Mouse (Mus musculus): ENCODE data around the gene Hivep1. TPM values are rescaled to one million over a fixed set of nuclear protein-coding genes. Genes with fewer than 3 reads are reported as not detected.

The Hivep1 gene
- total and polyA plus RNA-seq, 3 experiments: 7.5 to 53.3 (median 24.9) TPM

DNA sequence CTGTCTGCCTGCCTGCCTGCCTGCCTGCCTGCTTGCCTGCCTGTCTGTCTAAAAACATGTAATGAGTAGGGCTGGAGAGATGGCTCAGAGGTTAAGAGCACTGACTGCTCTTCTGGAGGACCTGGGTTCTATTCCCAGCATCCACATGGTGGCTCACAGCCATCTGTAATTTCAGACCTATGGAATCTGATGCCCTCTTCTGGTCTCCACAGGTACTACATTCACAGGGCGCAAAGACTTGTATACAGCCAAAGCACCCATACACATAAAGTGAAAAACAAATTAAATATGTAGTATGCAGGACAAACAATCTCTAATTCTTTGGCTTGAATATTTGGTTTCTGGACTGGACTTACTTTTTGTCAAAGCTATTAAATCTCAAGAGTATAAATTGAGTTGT is 46.7 kb downstream of the Hivep1 start:
- H3K9me3 ChIP-seq (replicated peaks; ENCODE audit: low read length): peaks cover 7% of the 10 kb centered on the region
- no peak overlapping the region for H3K27ac ChIP-seq (ENCODE audit: insufficient read depth, low read depth)
- DNase-seq (ENCODE audit: extremely low read depth): no peak
- H3K4me1 ChIP-seq (ENCODE audit: control insufficient read depth in 1 of 2, insufficient read depth in 2 of 2): peaks cover 39 to 76% of the 10 kb centered on the region in 2 experiments
- in situ Hi-C loops (cut with MboI; ENCODE audit: low pct_ligation_motif_present, low pct_unique_long_range_greater_than_20kb, low sequenced_read_pairs) (no loop called here), dilution Hi-C loops (cut with MboI; ENCODE audit: extremely low pct_ligation_motif_present, extremely low pct_unique_long_range_greater_than_20kb, low sequenced_read_pairs) (no loop called here)
- H3K9ac ChIP-seq (ENCODE audit: insufficient read depth, low read depth): no peak overlapping the region
- H3K36me3 ChIP-seq (replicated peaks in 1 of 2; ENCODE audit: control insufficient read depth in 1 of 2, insufficient read depth in 1 of 2, low read length in 1 of 2): peaks cover 30 to 69% of the 10 kb centered on the region in 2 experiments
- peaks cover 73% of the 10 kb centered on the region for H3K79me2 ChIP-seq (replicated peaks; ENCODE audit: control insufficient read depth, extremely low read depth, insufficient read depth, poor library complexity, severe bottlenecking)
- H3K27me3 ChIP-seq (replicated peaks): no peaks in the 10 kb centered on the region
- TF ChIP-seq JUND (conservative IDR thresholded peaks at IDR 0.05; ENCODE audit: low read depth, low read length) (no peak), CHD1 (IDR thresholded peaks at IDR 0.05; ENCODE audit: low read depth, low read length) (no peak), ELF1 (IDR thresholded peaks at IDR 0.05; ENCODE audit: low read depth, low read length) (no peak), RAD21 (IDR thresholded peaks at IDR 0.05; ENCODE audit: low read depth, low read length) (no peak; the same call in 1 of the 2 replicates), SMC3 (IDR thresholded peaks at IDR 0.05; ENCODE audit: low read depth, low read length) (peak; percentile 18; the same call in 1 of the 2 replicates), KAT2A (IDR thresholded peaks at IDR 0.05; ENCODE audit: insufficient replicate concordance, low read length) (no peak), POLR2A (IDR thresholded peaks at IDR 0.05; ENCODE audit: low read depth, low read length) (no peak), CTCF (conservative IDR thresholded peaks at IDR 0.05 in 1 of 2, IDR thresholded peaks at IDR 0.05 in 1 of 2; ENCODE audit: low read depth in 2 of 2, low read length in 2 of 2) (peak; percentile 16 to 32; a peak in 1 of 4 replicates), SIN3A (IDR thresholded peaks at IDR 0.05; ENCODE audit: low read length) (no peak)
- no peak overlapping the region for H3K4me3 ChIP-seq (replicated peaks in 1 of 3; ENCODE audit: low read depth in 2 of 3, low read length in 2 of 3, poor library complexity in 1 of 3)
- H3K4me2 ChIP-seq (ENCODE audit: insufficient read depth, low read depth, poor library complexity, severe bottlenecking): no peak overlapping the region

- no peaks in the 10 kb centered on the region for H3K27me3 ChIP-seq (replicated peaks)
- no peak overlapping the region for H3K27ac ChIP-seq (ENCODE audit: insufficient read depth, low read depth)
- peaks cover 28 to 68% of the 10 kb centered on the region in 2 experiments for H3K36me3 ChIP-seq (replicated peaks in 1 of 2; ENCODE audit: control insufficient read depth in 1 of 2, insufficient read depth in 1 of 2, low read length in 1 of 2)
- no peak for TF ChIP-seq PAX5 (IDR thresholded peaks at IDR 0.05; ENCODE audit: low read length)
- TF ChIP-seq HCFC1 (IDR thresholded peaks at IDR 0.05; ENCODE audit: low read depth, low read length): no peak
- peaks cover 78% of the 10 kb centered on the region for H3K79me2 ChIP-seq (replicated peaks; ENCODE audit: control insufficient read depth, extremely low read depth, insufficient read depth, poor library complexity, severe bottlenecking)
- no peak for DNase-seq (ENCODE audit: extremely low read depth)
- H3K4me1 ChIP-seq (ENCODE audit: control insufficient read depth in 1 of 2, insufficient read depth in 2 of 2): peaks cover 36 to 74% of the 10 kb centered on the region in 2 experiments
- no peak overlapping the region for H3K9ac ChIP-seq (ENCODE audit: insufficient read depth, low read depth)
- no peak overlapping the region for H3K4me3 ChIP-seq (replicated peaks in 1 of 3; ENCODE audit: low read depth in 2 of 3, low read length in 2 of 3, poor library complexity in 1 of 3)
- H3K4me2 ChIP-seq (ENCODE audit: insufficient read depth, low read depth, poor library complexity, severe bottlenecking): no peak overlapping the region
- in situ Hi-C loops (cut with MboI; ENCODE audit: low pct_ligation_motif_present, low pct_unique_long_range_greater_than_20kb, low sequenced_read_pairs) (no loop called here), dilution Hi-C loops (cut with MboI; ENCODE audit: extremely low pct_ligation_motif_present, extremely low pct_unique_long_range_greater_than_20kb, low sequenced_read_pairs) (no loop called here)
- peaks cover 7% of the 10 kb centered on the region for H3K9me3 ChIP-seq (replicated peaks; ENCODE audit: low read length)
Observed at GRCm38 (mm10) chr13:42099523-42099922, 47.7 kb downstream of the Hivep1 start.

DNA sequence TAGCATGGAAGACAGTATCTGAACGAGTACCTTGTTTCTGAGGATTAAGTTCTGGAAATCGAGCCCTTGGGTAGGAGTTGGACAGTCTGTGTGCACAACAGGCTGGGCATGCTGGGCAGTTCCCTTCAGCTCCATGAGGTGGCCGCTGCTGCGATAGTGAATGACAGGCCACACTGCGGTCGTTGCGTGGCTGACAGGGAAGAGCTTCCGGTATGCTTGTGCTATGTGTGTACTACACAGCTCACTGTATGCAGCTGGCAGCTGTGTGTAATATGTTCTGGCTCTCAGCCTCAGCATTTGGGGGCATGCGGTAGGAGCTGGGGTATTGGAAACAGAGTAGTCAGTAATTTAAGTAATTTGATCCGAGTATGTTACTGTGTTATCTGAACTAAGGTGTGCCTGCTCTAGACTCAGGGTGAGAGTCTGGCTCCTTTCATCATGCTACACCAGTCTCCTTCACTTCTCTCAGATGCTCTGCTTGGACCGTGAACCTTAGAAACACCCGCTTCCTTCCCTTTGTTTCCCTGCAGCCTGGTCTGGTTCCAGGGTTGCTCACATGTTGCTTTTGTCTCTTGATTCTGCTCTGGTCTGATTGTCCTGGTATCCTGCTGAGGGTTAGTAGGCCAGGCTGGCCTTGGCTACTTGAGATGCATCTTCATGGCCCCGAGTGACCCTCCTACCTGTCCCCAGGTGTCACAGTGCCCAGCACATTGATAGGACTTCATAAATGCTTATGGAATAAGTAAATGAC is 49.8 kb downstream of the Hivep1 start:
- dilution Hi-C loops (cut with MboI; ENCODE audit: extremely low pct_ligation_motif_present, extremely low pct_unique_long_range_greater_than_20kb, low sequenced_read_pairs): no loop called here
- H3K9me3 ChIP-seq (replicated peaks; ENCODE audit: low read length): peaks cover 7% of the 10 kb centered on the region
- peaks cover 26 to 70% of the 10 kb centered on the region in 2 experiments for H3K36me3 ChIP-seq (replicated peaks in 1 of 2; ENCODE audit: control insufficient read depth in 1 of 2, insufficient read depth in 1 of 2, low read length in 1 of 2)
- H3K4me2 ChIP-seq (ENCODE audit: insufficient read depth, low read depth, poor library complexity, severe bottlenecking): no peak overlapping the region
- DNase-seq (ENCODE audit: extremely low read depth): peak; percentile 38
- H3K9ac ChIP-seq (ENCODE audit: insufficient read depth, low read depth): no peak overlapping the region
- peak overlapping the region; percentile 9 for H3K27ac ChIP-seq (ENCODE audit: insufficient read depth, low read depth)
- H3K4me3 ChIP-seq (replicated peaks in 1 of 3; ENCODE audit: low read depth in 2 of 3, low read length in 2 of 3, poor library complexity in 1 of 3): no peak overlapping the region
- H3K4me1 ChIP-seq (ENCODE audit: control insufficient read depth in 1 of 2, insufficient read depth in 2 of 2): peaks cover 28 to 71% of the 10 kb centered on the region in 2 experiments
- peaks cover 80% of the 10 kb centered on the region for H3K79me2 ChIP-seq (replicated peaks; ENCODE audit: control insufficient read depth, extremely low read depth, insufficient read depth, poor library complexity, severe bottlenecking)
- in situ Hi-C loops (cut with MboI; ENCODE audit: low pct_ligation_motif_present, low pct_unique_long_range_greater_than_20kb, low sequenced_read_pairs): no loop called here
- no peaks in the 10 kb centered on the region for H3K27me3 ChIP-seq (replicated peaks)
- peak; percentile 18; the same call in 1 of the 2 replicates for TF ChIP-seq POLR2A (IDR thresholded peaks at IDR 0.05; ENCODE audit: low read depth, low read length)
- no peak for TF ChIP-seq GABPA (IDR thresholded peaks at IDR 0.05; ENCODE audit: insufficient replicate concordance, low read depth, low read length)
- peak in 1 of 2 experiments; percentile 25; a peak in 1 of 4 replicates for TF ChIP-seq CTCF (conservative IDR thresholded peaks at IDR 0.05 in 1 of 2, IDR thresholded peaks at IDR 0.05 in 1 of 2; ENCODE audit: low read depth in 2 of 2, low read length in 2 of 2)
- no peak for TF ChIP-seq MEF2A (IDR thresholded peaks at IDR 0.05; ENCODE audit: borderline replicate concordance, low read depth, low read length)
- TF ChIP-seq ELF1 (IDR thresholded peaks at IDR 0.05; ENCODE audit: low read depth, low read length): peak; percentile 26; the same call in 1 of the 2 replicates
- TF ChIP-seq ZKSCAN1 (IDR thresholded peaks at IDR 0.05; ENCODE audit: borderline replicate concordance, low read depth, low read length): no peak
- TF ChIP-seq NRF1 (IDR thresholded peaks at IDR 0.05; ENCODE audit: low read depth, low read length): no peak
- TF ChIP-seq ZNF384 (IDR thresholded peaks at IDR 0.05; ENCODE audit: low read depth, low read length): no peak
- TF ChIP-seq JUN (IDR thresholded peaks at IDR 0.05; ENCODE audit: insufficient read depth, low read depth, low read length): no peak
- TF ChIP-seq UBTF (IDR thresholded peaks at IDR 0.05; ENCODE audit: low read depth, low read length): no peak
- no peak for TF ChIP-seq ETS1 (conservative IDR thresholded peaks at IDR 0.05; ENCODE audit: low read depth, low read length)
- no peak for TF ChIP-seq RAD21 (IDR thresholded peaks at IDR 0.05; ENCODE audit: low read depth, low read length)
- 0 out of 2 replicates have a peak, but pooled peaks have one; percentile 25 for TF ChIP-seq SIN3A (IDR thresholded peaks at IDR 0.05; ENCODE audit: low read length)
- TF ChIP-seq JUND (conservative IDR thresholded peaks at IDR 0.05; ENCODE audit: low read depth, low read length): no peak
- TF ChIP-seq MXI1 (IDR thresholded peaks at IDR 0.05; ENCODE audit: low read depth, low read length): no peak
- no peak for TF ChIP-seq USF1 (IDR thresholded peaks at IDR 0.05; ENCODE audit: low read depth, low read length)
- no peak for TF ChIP-seq ZC3H11A (IDR thresholded peaks at IDR 0.05; ENCODE audit: low read depth, low read length)
- TF ChIP-seq SMC3 (IDR thresholded peaks at IDR 0.05; ENCODE audit: low read depth, low read length): peak; percentile 18; the same call in 1 of the 2 replicates

Measured in CH12.LX (cell line).